13 mouse cellular contexts compared by ENCODE assay signal in genomic region chr12:117425363-117426031, GRCm38 (mm10).
DNase-seq lines count a peak whose midpoint lies in the region; ATAC-seq and TF ChIP-seq lines count a peak whose summit lies in the region.
"Had no signal": no experiment of that assay in that cellular context is flagged by ENCODE, and none has a peak within 500 bp of the region (broad histone marks: within the 10 kb centered on the region; RNA-seq: fewer than 3 reads in every experiment).

No protein-coding gene starts in this region.

- 0 out of 2 replicates have a peak overlapping the region, but pooled peaks have one; percentile 35 for H3K27ac ChIP-seq in hindbrain, embryonic 13.5 days
- H3K27ac ChIP-seq in hindbrain, embryonic 11.5 days (ENCODE audit: low read depth, low read length), result no peak overlapping the region
- H3K27ac ChIP-seq in liver, embryonic 13.5 days, result no peak overlapping the region
- H3K27ac ChIP-seq in left cerebral cortex, adult 2 months, result no peak overlapping the region
- H3K27ac ChIP-seq: liver, embryonic 14.5 days had no signal

- H3K36me3 ChIP-seq in hindbrain, embryonic 13.5 days, result no peaks in the 10 kb centered on the region
- no peaks in the 10 kb centered on the region for H3K36me3 ChIP-seq in hindbrain, embryonic 11.5 days (ENCODE audit: control insufficient read depth, insufficient read depth, low read length)
- H3K36me3 ChIP-seq in liver, embryonic 13.5 days, result no peaks in the 10 kb centered on the region

- no peaks in the 10 kb centered on the region for H3K9me3 ChIP-seq in hindbrain, embryonic 13.5 days
- no peaks in the 10 kb centered on the region for H3K9me3 ChIP-seq in hindbrain, embryonic 11.5 days (ENCODE audit: control insufficient read depth, low read length)
- H3K9me3 ChIP-seq in liver, embryonic 13.5 days (replicated peaks), result no peaks in the 10 kb centered on the region
- H3K9me3 ChIP-seq: megakaryocyte, embryonic 14.5 days had no signal

- intact Hi-C loops in left cerebral cortex, adult 2 months (cut with DNase I), result loop anchor here (2.0 to 5.0 kb wide), 2 partner anchors 167 to 339 kb away; no protein-coding TSS in a partner anchor

- WGBS in hindbrain, embryonic 13.5 days, result 59% methylated on average over 9 of the region's 9 CpGs
- WGBS in hindbrain, embryonic 11.5 days, result 85% methylated on average over 9 of the region's 9 CpGs
- 31% methylated on average over 9 of the region's 9 CpGs for WGBS in liver, embryonic 13.5 days (ENCODE audit: insufficient replicate concordance)

- H3K9ac ChIP-seq in hindbrain, embryonic 13.5 days, result no peak overlapping the region
- H3K9ac ChIP-seq in hindbrain, embryonic 11.5 days (ENCODE audit: low read depth, low read length), result no peak overlapping the region
- no peak overlapping the region for H3K9ac ChIP-seq in liver, embryonic 13.5 days
- H3K9ac ChIP-seq: liver, embryonic 14.5 days had no signal

- no peak overlapping the region for H3K4me2 ChIP-seq in hindbrain, embryonic 13.5 days
- no peak overlapping the region for H3K4me2 ChIP-seq in hindbrain, embryonic 11.5 days (replicated peaks; ENCODE audit: low read depth, low read length)
- no peak overlapping the region for H3K4me2 ChIP-seq in liver, embryonic 13.5 days

- no peaks in the 10 kb centered on the region for H3K27me3 ChIP-seq in hindbrain, embryonic 13.5 days
- no peaks in the 10 kb centered on the region for H3K27me3 ChIP-seq in hindbrain, embryonic 11.5 days (ENCODE audit: control insufficient read depth, insufficient read depth, low read length)
- no peaks in the 10 kb centered on the region; the same call in 1 of the 2 replicates for H3K27me3 ChIP-seq in liver, embryonic 13.5 days

- TF ChIP-seq CTCF in left cerebral cortex, adult 2 months (IDR thresholded peaks at IDR 0.05), result no peak

- no peak for DNase-seq in hindbrain, embryonic 11.5 days (ENCODE audit: low spot score)
- peak; percentile 89 for DNase-seq in A20 (ENCODE audit: low read depth, low spot score)
- no peak for DNase-seq in liver, embryonic 13.5 days
- DNase-seq in left cerebral cortex, adult 2 months (ENCODE audit: extremely low spot score in 1 of 2, low spot score in 2 of 2), result no peak
- no peak for DNase-seq in adipocyte (ENCODE audit: low spot score)
- no peak for DNase-seq in spleen, postnatal 4 days (ENCODE audit: low spot score in 2 of 2)
- DNase-seq: cerebellum, adult 2 months; gastrocnemius, postnatal 25 days had no signal

- peaks cover 9% of the 10 kb centered on the region for H3K4me1 ChIP-seq in hindbrain, embryonic 13.5 days (replicated peaks)
- no peaks in the 10 kb centered on the region for H3K4me1 ChIP-seq in hindbrain, embryonic 11.5 days (replicated peaks; ENCODE audit: control insufficient read depth, insufficient read depth, low read length)
- no peaks in the 10 kb centered on the region for H3K4me1 ChIP-seq in liver, embryonic 13.5 days (replicated peaks)
- H3K4me1 ChIP-seq: megakaryocyte, embryonic 14.5 days had no signal

- no peak overlapping the region for H3K4me3 ChIP-seq in hindbrain, embryonic 13.5 days
- H3K4me3 ChIP-seq in hindbrain, embryonic 11.5 days (ENCODE audit: low read depth, low read length), result no peak overlapping the region
- H3K4me3 ChIP-seq in liver, embryonic 13.5 days (replicated peaks), result no peak overlapping the region
- no peak overlapping the region for H3K4me3 ChIP-seq in left cerebral cortex, adult 2 months
- H3K4me3 ChIP-seq: megakaryocyte, embryonic 14.5 days had no signal

- ATAC-seq in hindbrain, embryonic 13.5 days (ENCODE audit: low FRiP score), result peak; percentile 54; the same call in 1 of the 2 replicates
- ATAC-seq in hindbrain, embryonic 11.5 days (ENCODE audit: low FRiP score), result no peak
- ATAC-seq in granulocyte monocyte progenitor cell, adult 5-6 weeks (replicated peaks; ENCODE audit: poor library complexity, severe bottlenecking), result peak; percentile 59
- peak; percentile 65 for ATAC-seq in liver, embryonic 13.5 days (ENCODE audit: low read depth)
- ATAC-seq: inflammation-experienced regulatory T-cells, adult 6 months had no signal
